Mouse (Mus musculus): ENCODE data around the gene Cadm1. TPM values are rescaled to one million over a fixed set of nuclear protein-coding genes. Genes with fewer than 3 reads are reported as not detected.

The Cadm1 gene
- total and polyA plus RNA-seq, 2 experiments from 2014 or later, result 3.7 to 5.5 TPM

DNA sequence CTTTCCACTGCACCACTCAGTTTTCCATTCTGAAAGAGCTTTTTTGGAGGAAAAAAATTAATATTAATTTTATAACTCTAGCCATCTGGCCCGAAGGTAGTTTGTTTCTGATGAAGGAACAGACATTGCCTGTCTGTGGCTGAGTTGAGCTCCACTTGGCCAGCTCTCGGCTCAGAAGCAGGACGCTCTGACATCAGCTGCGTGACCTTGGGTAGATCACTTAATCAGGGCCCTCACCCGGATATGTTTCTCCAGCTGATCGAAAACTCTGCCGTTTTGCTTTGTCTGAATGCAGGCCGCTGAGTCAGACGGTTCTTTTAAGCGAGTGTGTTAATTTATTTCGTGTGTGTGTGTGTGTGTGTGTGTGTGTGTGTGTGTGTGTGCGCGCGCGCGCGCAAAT lies 23.1 kb upstream of the Cadm1 start:
- H3K27me3 ChIP-seq (ENCODE audit: control insufficient read depth, insufficient read depth, low read length), result peaks cover 3% of the 10 kb centered on the region; the same call in 1 of the 2 replicates
- ATAC-seq (ENCODE audit: insufficient read depth, low read depth) (no peak), DNase-seq (ENCODE audit: low spot score) (no peak)
- 89% methylated on average over 17 of the region's 17 CpGs for WGBS
- H3K27ac ChIP-seq (ENCODE audit: low read depth), result no peak overlapping the region
- H3K9ac ChIP-seq (replicated peaks; ENCODE audit: low read depth, low read length), result no peak overlapping the region
- no peak overlapping the region for H3K4me2 ChIP-seq (ENCODE audit: low read depth, low read length)
- no peaks in the 10 kb centered on the region for H3K36me3 ChIP-seq (replicated peaks; ENCODE audit: control insufficient read depth, insufficient read depth, low read length)
- H3K4me1 ChIP-seq (ENCODE audit: control insufficient read depth, insufficient read depth), result no peaks in the 10 kb centered on the region
- no peak for TF ChIP-seq CTCF (IDR thresholded peaks at IDR 0.05; ENCODE audit: low read depth)
- no peak for TF ChIP-seq EP300 (IDR thresholded peaks at IDR 0.05; ENCODE audit: low read depth)
- H3K9me3 ChIP-seq (replicated peaks; ENCODE audit: control insufficient read depth, low read length), result no peaks in the 10 kb centered on the region
- no peak overlapping the region for H3K4me3 ChIP-seq (ENCODE audit: low read depth, low read length)

DNA sequence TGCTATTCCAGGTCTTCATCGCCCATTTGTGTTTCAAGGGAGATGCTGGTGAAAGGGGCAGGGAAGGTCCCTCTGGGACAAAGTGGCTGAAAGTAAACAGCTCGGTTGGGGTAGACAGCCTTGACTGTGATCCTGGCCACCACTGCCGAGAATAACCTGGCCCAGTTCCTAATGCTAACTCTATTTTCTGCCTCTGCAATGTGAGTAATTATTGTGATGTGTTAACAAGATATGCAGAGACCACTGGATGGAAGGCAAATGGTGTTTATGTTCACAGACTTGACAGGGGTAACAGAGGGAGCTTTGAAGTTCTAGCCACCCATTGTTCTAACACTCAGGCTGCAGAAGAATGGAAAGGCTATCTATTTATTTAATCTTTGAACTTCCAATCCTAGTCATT lies 21.9 kb upstream of the Cadm1 start:
- no peak for DNase-seq (ENCODE audit: low spot score)
- TF ChIP-seq EP300 (IDR thresholded peaks at IDR 0.05; ENCODE audit: low read depth), result no peak
- TF ChIP-seq CTCF (IDR thresholded peaks at IDR 0.05; ENCODE audit: low read depth), result no peak
- Histone ChIP-seq H3K27ac (ENCODE audit: low read depth) (no peak overlapping the region), H3K4me3 (ENCODE audit: low read depth, low read length) (no peak overlapping the region), H3K4me2 (ENCODE audit: low read depth, low read length) (no peak overlapping the region), H3K9ac (replicated peaks; ENCODE audit: low read depth, low read length) (no peak overlapping the region), H3K27me3 (ENCODE audit: control insufficient read depth, insufficient read depth, low read length) (peaks cover 3% of the 10 kb centered on the region; the same call in 1 of the 2 replicates), H3K9me3 (replicated peaks; ENCODE audit: control insufficient read depth, low read length) (no peaks in the 10 kb centered on the region), H3K36me3 (replicated peaks; ENCODE audit: control insufficient read depth, insufficient read depth, low read length) (no peaks in the 10 kb centered on the region), H3K4me1 (ENCODE audit: control insufficient read depth, insufficient read depth) (no peaks in the 10 kb centered on the region)
- no peak for ATAC-seq (ENCODE audit: insufficient read depth, low read depth)
- WGBS, result 32% methylated on average over 3 of the region's 3 CpGs

DNA sequence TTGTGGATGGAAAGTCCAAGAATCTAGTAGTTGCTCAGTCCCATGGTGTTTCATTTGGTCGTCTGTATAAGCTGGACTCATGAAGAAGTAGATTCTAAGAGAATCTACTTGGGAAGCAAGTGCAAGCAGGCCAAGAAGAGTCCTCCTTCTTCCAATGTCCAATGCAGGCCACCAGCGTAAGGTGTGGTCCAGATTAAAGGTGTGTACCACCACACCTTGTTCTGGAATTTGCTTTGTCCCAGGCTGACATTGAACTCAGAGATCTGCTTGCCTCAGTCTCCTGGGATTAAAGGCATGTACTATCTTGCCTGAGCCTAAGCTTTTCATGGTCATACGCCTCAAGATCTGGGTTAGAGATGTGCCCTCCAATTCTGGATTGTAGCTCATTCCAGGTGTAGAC lies 17.5 kb upstream of the Cadm1 start:
- no peak for TF ChIP-seq EP300 (IDR thresholded peaks at IDR 0.05; ENCODE audit: low read depth)
- TF ChIP-seq CTCF (IDR thresholded peaks at IDR 0.05; ENCODE audit: low read depth), result no peak
- Histone ChIP-seq H3K36me3 (replicated peaks; ENCODE audit: control insufficient read depth, insufficient read depth, low read length) (no peaks in the 10 kb centered on the region), H3K4me1 (ENCODE audit: control insufficient read depth, insufficient read depth) (no peaks in the 10 kb centered on the region), H3K4me3 (ENCODE audit: low read depth, low read length) (no peak overlapping the region), H3K9ac (replicated peaks; ENCODE audit: low read depth, low read length) (no peak overlapping the region), H3K27me3 (ENCODE audit: control insufficient read depth, insufficient read depth, low read length) (peaks cover 13% of the 10 kb centered on the region), H3K27ac (ENCODE audit: low read depth) (no peak overlapping the region), H3K9me3 (replicated peaks; ENCODE audit: control insufficient read depth, low read length) (no peaks in the 10 kb centered on the region), H3K4me2 (ENCODE audit: low read depth, low read length) (no peak overlapping the region)
- ATAC-seq (ENCODE audit: insufficient read depth, low read depth) (no peak), DNase-seq (ENCODE audit: low spot score) (no peak)
- 78% methylated on average over 3 of the region's 3 CpGs for WGBS

DNA sequence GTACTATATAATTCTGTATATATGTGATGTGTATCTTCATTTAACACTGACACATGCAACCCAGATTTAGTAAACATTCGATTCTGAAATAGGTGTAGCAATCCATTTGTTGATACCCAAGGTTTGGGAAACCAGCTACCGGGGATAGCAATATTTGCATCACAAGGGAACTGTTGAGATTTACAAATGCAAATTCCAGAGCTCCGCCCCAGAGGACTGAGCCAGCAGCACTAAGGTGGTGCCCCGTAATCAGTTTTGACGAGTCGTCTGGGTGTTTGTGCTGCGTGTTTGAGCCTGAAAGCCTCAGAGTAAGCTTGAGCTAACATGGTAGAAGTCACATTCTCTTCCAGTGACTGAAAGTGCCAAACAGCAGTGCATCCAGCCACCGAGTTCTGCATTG lies 15.7 kb upstream of the Cadm1 start:
- Histone ChIP-seq H3K27ac (ENCODE audit: low read depth) (no peak overlapping the region), H3K9me3 (replicated peaks; ENCODE audit: control insufficient read depth, low read length) (no peaks in the 10 kb centered on the region), H3K4me1 (ENCODE audit: control insufficient read depth, insufficient read depth) (no peaks in the 10 kb centered on the region), H3K36me3 (replicated peaks; ENCODE audit: control insufficient read depth, insufficient read depth, low read length) (no peaks in the 10 kb centered on the region), H3K9ac (replicated peaks; ENCODE audit: low read depth, low read length) (no peak overlapping the region), H3K4me3 (ENCODE audit: low read depth, low read length) (no peak overlapping the region), H3K4me2 (ENCODE audit: low read depth, low read length) (no peak overlapping the region), H3K27me3 (ENCODE audit: control insufficient read depth, insufficient read depth, low read length) (peaks cover 14% of the 10 kb centered on the region)
- WGBS, result 24% methylated on average over 8 of the region's 8 CpGs
- TF ChIP-seq CTCF (IDR thresholded peaks at IDR 0.05; ENCODE audit: low read depth), result no peak
- no peak for TF ChIP-seq EP300 (IDR thresholded peaks at IDR 0.05; ENCODE audit: low read depth)
- DNase-seq (ENCODE audit: low spot score), result no peak
- no peak for ATAC-seq (ENCODE audit: insufficient read depth, low read depth)

DNA sequence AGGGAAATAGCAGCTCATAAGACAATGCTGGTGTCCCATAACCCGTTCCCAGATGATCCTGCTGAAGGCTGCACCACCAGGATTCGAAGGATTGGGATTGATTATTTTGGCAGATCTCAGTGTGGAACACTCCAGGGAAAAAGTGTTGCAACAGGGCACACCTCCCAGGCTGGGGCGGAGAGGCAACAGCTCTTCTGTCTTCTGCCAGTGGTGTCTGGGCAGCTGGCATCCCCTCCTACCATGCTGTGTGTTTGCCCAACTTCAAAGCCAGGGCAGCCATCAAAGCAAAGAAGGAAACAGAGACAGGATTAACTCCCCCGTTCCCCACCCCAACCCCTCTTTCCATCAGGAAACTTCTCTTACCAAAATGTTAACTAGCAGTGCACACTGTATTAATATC lies 13.7 kb upstream of the Cadm1 start:
- no peak overlapping the region for H3K9ac ChIP-seq (replicated peaks; ENCODE audit: low read depth, low read length)
- H3K9me3 ChIP-seq (replicated peaks; ENCODE audit: control insufficient read depth, low read length), result no peaks in the 10 kb centered on the region
- peaks cover 18% of the 10 kb centered on the region for H3K27me3 ChIP-seq (ENCODE audit: control insufficient read depth, insufficient read depth, low read length)
- TF ChIP-seq CTCF (IDR thresholded peaks at IDR 0.05; ENCODE audit: low read depth) (no peak), EP300 (IDR thresholded peaks at IDR 0.05; ENCODE audit: low read depth) (no peak)
- no peaks in the 10 kb centered on the region for H3K36me3 ChIP-seq (replicated peaks; ENCODE audit: control insufficient read depth, insufficient read depth, low read length)
- no peak overlapping the region for H3K4me2 ChIP-seq (ENCODE audit: low read depth, low read length)
- no peak overlapping the region for H3K27ac ChIP-seq (ENCODE audit: low read depth)
- 57% methylated on average over 4 of the region's 4 CpGs for WGBS
- no peak for DNase-seq (ENCODE audit: low spot score)
- ATAC-seq (ENCODE audit: insufficient read depth, low read depth), result no peak
- no peaks in the 10 kb centered on the region for H3K4me1 ChIP-seq (ENCODE audit: control insufficient read depth, insufficient read depth)
- H3K4me3 ChIP-seq (ENCODE audit: low read depth, low read length), result no peak overlapping the region

- H3K36me3 ChIP-seq (replicated peaks; ENCODE audit: control insufficient read depth, insufficient read depth, low read length), result no peaks in the 10 kb centered on the region
- WGBS, result 93% methylated on average over 9 of the region's 9 CpGs
- no peaks in the 10 kb centered on the region for H3K9me3 ChIP-seq (replicated peaks; ENCODE audit: control insufficient read depth, low read length)
- no peak overlapping the region for H3K4me2 ChIP-seq (ENCODE audit: low read depth, low read length)
- TF ChIP-seq EP300 (IDR thresholded peaks at IDR 0.05; ENCODE audit: low read depth), result no peak
- H3K4me3 ChIP-seq (ENCODE audit: low read depth, low read length), result no peak overlapping the region
- no peak overlapping the region for H3K9ac ChIP-seq (replicated peaks; ENCODE audit: low read depth, low read length)
- DNase-seq (ENCODE audit: low spot score) (no peak), ATAC-seq (ENCODE audit: insufficient read depth, low read depth) (no peak)
- H3K4me1 ChIP-seq (ENCODE audit: control insufficient read depth, insufficient read depth), result peaks cover 18% of the 10 kb centered on the region
- peaks cover 25% of the 10 kb centered on the region for H3K27me3 ChIP-seq (ENCODE audit: control insufficient read depth, insufficient read depth, low read length)
- no peak overlapping the region for H3K27ac ChIP-seq (ENCODE audit: low read depth)
Measured at GRCm38 (mm10) chr9:47527290-47527689, 2.7 kb upstream of the Cadm1 start.
